Mouse (Mus musculus): ENCODE results near the gene Rnf216. TPM values are rescaled to one million over a fixed set of nuclear protein-coding genes. Genes with fewer than 3 reads are reported as not detected.

Rnf216 gene
- polyA plus RNA-seq, 1 experiment from 2014 or later: 39.8 TPM

- Histone ChIP-seq H3K4me1 (peaks cover 23% of the 10 kb centered on the region), H3K36me3 (peaks cover 38% of the 10 kb centered on the region), H3K9me3 (replicated peaks) (no peaks in the 10 kb centered on the region), H3K27me3 (ENCODE audit: low read depth, poor library complexity, severe bottlenecking) (no peaks in the 10 kb centered on the region), H3K4me3 (no peak overlapping the region), H3K27ac (replicated peaks) (peak overlapping the region; percentile 46; the same call in 1 of the 2 replicates)
- DNase-seq (ENCODE audit: low spot score): no peak
- 58% methylated on average over 4 of the region's 4 CpGs for WGBS
Observed at GRCm38 (mm10) chr5:143031193-143031592, 81.6 kb downstream of the Rnf216 start.

- 89% methylated on average over 2 of the region's 2 CpGs for WGBS
- Histone ChIP-seq H3K9me3 (replicated peaks) (no peaks in the 10 kb centered on the region), H3K27me3 (ENCODE audit: low read depth, poor library complexity, severe bottlenecking) (no peaks in the 10 kb centered on the region), H3K4me3 (no peak overlapping the region), H3K27ac (replicated peaks) (no peak overlapping the region), H3K4me1 (no peaks in the 10 kb centered on the region), H3K36me3 (peaks cover 74% of the 10 kb centered on the region)
- no peak for DNase-seq (ENCODE audit: low spot score)
Observed at GRCm38 (mm10) chr5:143023887-143024286, 88.9 kb downstream of the Rnf216 start.

DNA sequence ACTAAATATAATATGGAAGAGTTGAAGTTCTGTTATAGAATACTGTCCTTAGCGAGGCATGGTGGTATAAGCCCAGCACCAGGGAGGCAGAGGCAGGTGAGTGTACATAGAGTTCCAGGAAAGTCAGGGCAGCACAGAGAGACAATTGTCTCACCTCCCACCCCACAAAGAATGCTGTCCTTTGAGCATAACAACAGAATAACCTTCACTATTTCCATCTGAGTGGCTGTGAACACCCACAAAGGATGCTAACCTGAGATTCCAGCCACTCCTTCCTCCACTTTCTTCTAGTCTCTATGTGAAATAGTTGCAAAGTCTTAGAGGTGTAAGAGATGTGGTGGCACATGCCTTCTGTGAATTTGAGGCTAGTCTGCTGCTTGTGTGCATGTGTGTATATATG is 89.8 kb downstream of the Rnf216 start:
- no peaks in the 10 kb centered on the region for H3K9me3 ChIP-seq (replicated peaks)
- no peak overlapping the region for H3K4me3 ChIP-seq
- H3K27ac ChIP-seq (replicated peaks): no peak overlapping the region
- no peak for DNase-seq (ENCODE audit: low spot score)
- no peaks in the 10 kb centered on the region for H3K27me3 ChIP-seq (ENCODE audit: low read depth, poor library complexity, severe bottlenecking)
- no peaks in the 10 kb centered on the region for H3K4me1 ChIP-seq
- H3K36me3 ChIP-seq: peaks cover 77% of the 10 kb centered on the region
- WGBS: 96% methylated on average over 1 of the region's 1 CpGs

GRCm38 (mm10) chr5:143017401-143017800 is 95.4 kb downstream of the Rnf216 start:
- no peak overlapping the region for H3K4me3 ChIP-seq
- H3K27me3 ChIP-seq (ENCODE audit: low read depth, poor library complexity, severe bottlenecking): no peaks in the 10 kb centered on the region
- no peak for DNase-seq (ENCODE audit: low spot score)
- H3K4me1 ChIP-seq: no peaks in the 10 kb centered on the region
- H3K9me3 ChIP-seq (replicated peaks): no peaks in the 10 kb centered on the region
- 91% methylated on average over 5 of the region's 5 CpGs for WGBS
- H3K36me3 ChIP-seq: peaks cover 80% of the 10 kb centered on the region
- no peak overlapping the region for H3K27ac ChIP-seq (replicated peaks)

- Histone ChIP-seq H3K4me3 (no peak overlapping the region), H3K36me3 (peaks cover 53% of the 10 kb centered on the region), H3K27me3 (ENCODE audit: low read depth, poor library complexity, severe bottlenecking) (no peaks in the 10 kb centered on the region), H3K9me3 (replicated peaks) (no peaks in the 10 kb centered on the region), H3K4me1 (no peaks in the 10 kb centered on the region), H3K27ac (replicated peaks) (no peak overlapping the region)
- WGBS: 86% methylated on average over 11 of the region's 11 CpGs
- no peak for DNase-seq (ENCODE audit: low spot score)
Observed at GRCm38 (mm10) chr5:143009383-143009782, 103.4 kb downstream of the Rnf216 start.

DNA sequence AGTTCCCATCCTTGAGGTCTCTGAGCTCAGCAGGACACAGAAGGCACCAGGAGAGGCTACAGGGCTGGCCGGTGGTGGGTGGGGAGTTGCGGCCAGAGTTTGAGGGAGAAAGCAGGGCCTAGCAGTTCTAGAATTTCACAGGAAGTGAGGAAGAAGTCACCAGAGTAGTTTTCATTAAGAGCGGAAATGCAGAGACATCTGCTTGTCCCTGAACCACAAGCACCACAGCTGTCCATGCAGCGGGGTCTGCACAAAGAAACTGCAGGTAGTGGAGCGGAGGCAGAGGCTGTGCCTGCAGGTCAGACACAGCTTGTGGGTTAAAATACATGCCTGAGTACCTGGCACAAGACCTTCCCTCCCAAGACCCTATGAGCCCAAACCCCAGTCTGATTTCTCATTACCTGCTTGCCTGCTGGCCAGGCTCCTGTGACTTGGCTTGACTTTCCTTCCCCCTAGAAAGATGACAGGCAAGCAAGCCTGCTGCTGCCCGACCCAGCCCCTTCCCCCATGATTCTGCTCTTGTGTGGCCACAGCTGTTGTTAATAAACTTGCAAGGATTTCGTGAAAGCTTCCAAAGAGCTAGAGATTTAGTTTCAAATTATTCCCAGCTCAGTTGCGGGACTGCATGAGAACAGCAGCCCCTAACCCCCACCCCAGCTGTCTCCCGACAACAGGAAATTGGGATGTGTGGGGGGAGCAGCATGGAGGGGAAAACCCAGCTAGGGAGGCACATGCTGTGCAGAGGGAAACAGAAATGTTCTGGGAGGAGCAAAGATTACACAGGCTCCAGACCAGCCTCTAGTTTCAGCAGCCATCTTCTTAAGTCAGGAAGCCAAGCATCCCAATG is 111.9 kb downstream of the Rnf216 start:
- DNase-seq (ENCODE audit: low spot score): peak; percentile 53
- Histone ChIP-seq H3K4me1 (peaks cover 23% of the 10 kb centered on the region), H3K36me3 (peaks cover 32% of the 10 kb centered on the region), H3K4me3 (peak overlapping the region; percentile 18; the same call in 1 of the 2 replicates), H3K9me3 (replicated peaks) (no peaks in the 10 kb centered on the region), H3K27ac (replicated peaks) (peak overlapping the region; percentile 83), H3K27me3 (ENCODE audit: low read depth, poor library complexity, severe bottlenecking) (no peaks in the 10 kb centered on the region)
- whole genome bisulfite sequencing: 62% methylated on average over 9 of the region's 9 CpGs

DNA sequence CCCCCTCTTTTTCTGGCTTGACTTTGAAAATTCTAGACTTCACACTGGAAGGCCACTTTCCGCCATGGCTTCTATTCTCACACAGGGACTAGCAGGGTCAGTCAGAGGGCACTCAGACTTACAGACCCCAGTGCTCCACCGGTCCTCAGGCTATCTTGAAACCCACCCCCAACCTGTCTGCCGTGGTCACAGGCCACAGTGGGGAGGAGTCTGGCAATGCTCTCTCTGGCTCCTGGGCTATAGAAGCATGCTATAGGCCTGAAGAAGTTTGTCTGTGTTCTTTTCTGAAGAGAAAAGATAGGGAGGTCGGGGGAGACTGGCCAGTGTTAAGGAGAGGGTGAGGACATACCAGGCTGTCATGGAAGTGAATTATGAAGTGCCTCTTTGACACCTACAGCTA is 112.7 kb downstream of the Rnf216 start:
- Histone ChIP-seq H3K27ac (replicated peaks) (no peak overlapping the region; the same call in 1 of the 2 replicates), H3K27me3 (ENCODE audit: low read depth, poor library complexity, severe bottlenecking) (no peaks in the 10 kb centered on the region), H3K4me3 (no peak overlapping the region), H3K9me3 (replicated peaks) (no peaks in the 10 kb centered on the region), H3K4me1 (peaks cover 23% of the 10 kb centered on the region), H3K36me3 (peaks cover 34% of the 10 kb centered on the region)
- DNase-seq (ENCODE audit: low spot score): no peak
- 61% methylated on average over 4 of the region's 4 CpGs for WGBS

GRCm38 (mm10) chr5:142998171-142998570 is 114.6 kb downstream of the Rnf216 start:
- Histone ChIP-seq H3K4me3 (no peak overlapping the region), H3K9me3 (replicated peaks) (no peaks in the 10 kb centered on the region), H3K36me3 (peaks cover 42% of the 10 kb centered on the region), H3K27ac (replicated peaks) (0 out of 2 replicates have a peak overlapping the region, but pooled peaks have one; percentile 38), H3K27me3 (ENCODE audit: low read depth, poor library complexity, severe bottlenecking) (no peaks in the 10 kb centered on the region), H3K4me1 (peaks cover 23% of the 10 kb centered on the region)
- no peak for DNase-seq (ENCODE audit: low spot score)
- 53% methylated on average over 2 of the region's 2 CpGs for WGBS

GRCm38 (mm10) chr5:142997526-142997925 is 115.3 kb downstream of the Rnf216 start:
- Histone ChIP-seq H3K27ac (replicated peaks) (0 out of 2 replicates have a peak overlapping the region, but pooled peaks have one; percentile 38), H3K27me3 (ENCODE audit: low read depth, poor library complexity, severe bottlenecking) (no peaks in the 10 kb centered on the region), H3K4me1 (peaks cover 23% of the 10 kb centered on the region), H3K9me3 (replicated peaks) (no peaks in the 10 kb centered on the region), H3K4me3 (no peak overlapping the region), H3K36me3 (peaks cover 44% of the 10 kb centered on the region)
- 81% methylated on average over 9 of the region's 9 CpGs for WGBS
- DNase-seq (ENCODE audit: low spot score): no peak

DNA sequence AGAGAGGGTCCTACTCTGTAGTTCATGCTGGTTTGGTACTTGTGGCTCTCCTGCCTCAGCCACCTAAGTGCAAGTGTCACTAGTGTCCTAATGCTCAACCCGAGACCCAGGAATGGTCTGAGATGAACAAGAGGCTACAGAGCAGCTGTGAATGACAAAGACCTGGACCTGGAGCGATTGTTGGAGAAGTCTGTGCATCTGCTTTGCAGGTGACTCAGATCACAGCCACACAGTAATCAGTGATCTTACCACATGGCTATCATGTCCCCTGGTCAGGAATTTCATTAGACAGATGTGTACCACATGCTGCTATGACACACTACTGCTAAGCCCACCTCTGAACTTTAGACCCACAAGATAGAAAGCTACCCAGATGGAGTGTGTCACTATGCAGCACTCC is 118.0 kb downstream of the Rnf216 start:
- no peaks in the 10 kb centered on the region for H3K27me3 ChIP-seq (ENCODE audit: low read depth, poor library complexity, severe bottlenecking)
- H3K4me3 ChIP-seq: no peak overlapping the region
- peaks cover 59% of the 10 kb centered on the region for H3K36me3 ChIP-seq
- peaks cover 6% of the 10 kb centered on the region; the same call in 1 of the 2 replicates for H3K4me1 ChIP-seq
- no peak overlapping the region for H3K27ac ChIP-seq (replicated peaks)
- H3K9me3 ChIP-seq (replicated peaks): no peaks in the 10 kb centered on the region
- 85% methylated on average over 2 of the region's 2 CpGs for WGBS
- DNase-seq (ENCODE audit: low spot score): no peak

GRCm38 (mm10) chr5:142989167-142989566 is 123.6 kb downstream of the Rnf216 start:
- DNase-seq (ENCODE audit: low spot score): no peak
- Histone ChIP-seq H3K27ac (replicated peaks) (no peak overlapping the region), H3K27me3 (ENCODE audit: low read depth, poor library complexity, severe bottlenecking) (no peaks in the 10 kb centered on the region), H3K4me3 (no peak overlapping the region), H3K9me3 (replicated peaks) (peaks cover 7% of the 10 kb centered on the region; the same call in 1 of the 2 replicates), H3K4me1 (no peaks in the 10 kb centered on the region; the same call in 1 of the 2 replicates), H3K36me3 (peaks cover 43% of the 10 kb centered on the region)
- WGBS: 98% methylated on average over 3 of the region's 3 CpGs

- 85% methylated on average over 5 of the region's 5 CpGs for WGBS
- peaks cover 36% of the 10 kb centered on the region for H3K36me3 ChIP-seq
- H3K27ac ChIP-seq (replicated peaks): no peak overlapping the region
- H3K4me1 ChIP-seq: no peaks in the 10 kb centered on the region; the same call in 1 of the 2 replicates
- H3K9me3 ChIP-seq (replicated peaks): peaks cover 7% of the 10 kb centered on the region; the same call in 1 of the 2 replicates
- no peaks in the 10 kb centered on the region for H3K27me3 ChIP-seq (ENCODE audit: low read depth, poor library complexity, severe bottlenecking)
- no peak for DNase-seq (ENCODE audit: low spot score)
- H3K4me3 ChIP-seq: no peak overlapping the region
Observed at GRCm38 (mm10) chr5:142988520-142988919, 124.3 kb downstream of the Rnf216 start.

DNA sequence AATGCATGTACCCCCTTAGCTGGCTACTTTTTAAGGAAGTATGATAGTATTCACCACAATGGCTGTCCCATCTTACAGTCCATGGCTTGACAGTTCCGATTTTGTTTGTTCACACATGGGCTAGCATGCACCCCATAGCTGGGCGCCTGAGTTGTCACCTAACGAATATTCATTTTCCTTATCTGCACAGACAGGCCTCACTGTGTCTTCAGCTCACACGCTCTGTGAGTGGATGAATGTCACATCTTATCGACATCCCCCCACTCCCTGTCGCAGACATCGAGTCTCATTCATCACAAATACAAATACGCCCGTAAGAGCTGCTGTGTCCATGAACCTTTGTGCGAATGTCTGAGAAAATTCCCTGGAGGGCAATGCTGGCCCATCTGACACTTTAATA is 128.5 kb downstream of the Rnf216 start:
- Histone ChIP-seq H3K36me3 (no peaks in the 10 kb centered on the region), H3K9me3 (replicated peaks) (peaks cover 7% of the 10 kb centered on the region; the same call in 1 of the 2 replicates), H3K27ac (replicated peaks) (no peak overlapping the region), H3K4me1 (no peaks in the 10 kb centered on the region), H3K27me3 (ENCODE audit: low read depth, poor library complexity, severe bottlenecking) (no peaks in the 10 kb centered on the region), H3K4me3 (no peak overlapping the region)
- 94% methylated on average over 10 of the region's 10 CpGs for WGBS
- DNase-seq (ENCODE audit: low spot score): no peak
